Mouse (Mus musculus) NIH3T3 (cell line): ENCODE results near the gene Slf2.

Source experiments
- DNase-seq: peaks from one replicate; pipeline ENCODE4 v3.0.0-alpha.2; 2012; ENCODE audit warnings: low read depth

Slf2 gene

GRCm38 (mm10) chr19:45012636-45013035, 81.7 kb downstream of the Slf2 start:
- DNase-seq, result peak; percentile 83

GRCm38 (mm10) chr19:45013581-45014225, 82.8 kb downstream of the Slf2 start:
- no peak for DNase-seq

GRCm38 (mm10) chr19:45014335-45014971, 83.5 kb downstream of the Slf2 start, which contains the start of gene Lzts2:
Lzts2 (plus strand) TSS chr19:45014414.
- peak; percentile 58 for DNase-seq

DNA sequence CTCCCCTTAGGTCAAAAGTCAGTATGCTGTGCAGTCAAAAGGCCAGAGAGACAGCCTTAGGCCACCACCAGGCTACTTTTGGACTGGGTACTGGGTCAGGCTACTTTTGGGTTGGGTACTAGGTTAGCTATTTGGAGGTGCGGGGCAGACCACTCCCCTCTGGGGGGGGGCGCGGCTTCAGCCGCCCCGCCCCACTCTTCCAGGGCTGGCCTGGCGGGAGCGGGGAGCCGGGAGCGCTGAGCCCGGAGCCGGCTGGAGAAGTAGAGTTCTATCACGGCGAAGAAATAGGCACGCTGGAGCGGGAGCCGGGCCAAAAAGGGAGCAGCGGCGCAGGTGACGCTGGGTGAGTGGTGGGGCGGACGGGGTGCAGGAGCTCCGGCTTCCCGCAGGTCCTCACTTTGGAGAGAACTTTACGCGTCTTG, 84.0 kb downstream of the Slf2 start:
- peak; percentile 74 for DNase-seq

DNA sequence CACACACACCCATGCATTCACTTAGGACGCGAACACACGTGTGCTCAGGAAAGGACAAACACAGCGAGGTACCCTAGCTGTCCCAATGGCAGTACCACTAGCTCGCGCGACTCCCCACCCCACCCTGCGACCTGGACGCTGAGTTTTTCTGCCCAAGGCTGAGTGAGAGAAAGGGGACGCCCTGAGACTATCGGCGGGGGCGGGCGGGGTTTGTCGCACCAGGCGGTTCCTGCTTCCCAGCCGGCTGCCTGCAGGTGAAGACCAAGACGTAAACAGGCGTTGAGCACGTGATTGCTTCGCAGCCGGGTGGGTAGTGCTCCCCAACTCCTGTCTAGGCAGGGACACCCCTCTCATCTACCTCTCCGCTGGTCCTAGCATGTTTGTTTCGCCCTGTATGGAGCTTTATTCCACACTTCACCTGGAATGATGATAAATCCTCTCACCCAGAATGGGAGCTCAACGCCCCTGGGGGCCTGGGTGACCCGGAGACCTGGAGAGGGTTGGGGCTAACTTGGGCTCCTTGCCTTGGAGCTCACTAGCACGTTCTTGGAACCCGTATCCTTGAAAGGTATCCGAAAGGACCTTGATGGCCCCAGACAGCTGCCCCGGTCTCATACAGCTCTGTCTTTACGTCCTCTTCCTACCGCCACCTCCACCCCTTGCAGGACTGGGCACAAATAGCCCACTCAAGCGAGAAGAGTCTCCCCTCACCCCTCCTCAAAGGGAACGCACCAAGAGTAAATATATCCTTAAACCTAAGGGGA, 84.7 kb downstream of the Slf2 start:
- peak; percentile 53 for DNase-seq

- DNase-seq, result peak; percentile 91
These were observed 85.6 kb downstream of the Slf2 start for GRCm38 (mm10) chr19:45016341-45017215.

DNA sequence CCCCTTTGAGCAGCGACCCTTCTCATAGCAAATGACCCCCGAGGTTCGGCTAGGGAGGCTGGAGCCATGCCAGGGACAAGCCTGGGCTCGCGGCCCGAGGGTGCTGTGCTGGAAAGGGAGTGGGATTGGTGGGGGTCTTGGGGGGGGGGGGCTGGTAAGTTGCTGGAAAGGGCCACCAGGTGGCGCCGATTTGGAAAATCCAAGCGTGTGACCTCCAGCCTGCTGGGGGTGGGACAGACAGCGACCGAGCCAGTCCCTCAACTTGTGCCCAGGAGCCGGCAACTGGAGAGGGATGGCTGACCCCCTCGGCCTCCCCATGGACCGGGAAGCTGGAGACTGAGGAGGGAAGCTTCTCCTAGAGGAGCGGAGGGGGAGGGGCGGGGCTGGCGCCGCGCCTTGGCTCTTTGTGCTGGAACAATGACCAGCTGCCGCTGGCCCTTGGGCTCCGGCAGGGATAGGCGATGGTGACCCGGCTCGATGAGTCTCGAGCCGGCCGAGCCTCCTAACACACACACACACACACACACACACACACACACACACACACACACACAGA, 86.3 kb downstream of the Slf2 start:
- peak; percentile 93 for DNase-seq

DNA sequence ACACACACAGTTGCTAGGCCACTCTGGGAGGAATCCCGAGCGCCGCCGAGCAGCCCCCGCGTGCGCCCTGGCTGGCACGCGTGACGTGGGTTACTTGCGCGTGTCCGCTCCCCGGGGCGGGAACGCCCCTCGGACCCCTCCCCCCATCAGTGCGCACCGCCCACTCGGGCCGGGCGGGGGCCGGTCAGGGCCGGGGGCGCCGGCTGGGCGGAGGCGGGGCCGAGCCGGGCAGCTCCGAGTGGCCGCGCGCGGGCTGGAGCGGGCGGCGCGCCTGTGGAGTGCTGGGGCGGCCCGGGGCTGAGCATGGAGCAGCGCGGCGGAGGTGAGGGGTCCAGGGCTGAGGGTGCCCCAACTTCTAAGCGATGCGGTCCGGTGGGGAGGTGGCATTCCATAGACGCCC, 87.0 kb downstream of the Slf2 start:
- peak; percentile 96 for DNase-seq

- peak; percentile 76 for DNase-seq
These were observed 87.4 kb downstream of the Slf2 start for GRCm38 (mm10) chr19:45018351-45018831.

DNA sequence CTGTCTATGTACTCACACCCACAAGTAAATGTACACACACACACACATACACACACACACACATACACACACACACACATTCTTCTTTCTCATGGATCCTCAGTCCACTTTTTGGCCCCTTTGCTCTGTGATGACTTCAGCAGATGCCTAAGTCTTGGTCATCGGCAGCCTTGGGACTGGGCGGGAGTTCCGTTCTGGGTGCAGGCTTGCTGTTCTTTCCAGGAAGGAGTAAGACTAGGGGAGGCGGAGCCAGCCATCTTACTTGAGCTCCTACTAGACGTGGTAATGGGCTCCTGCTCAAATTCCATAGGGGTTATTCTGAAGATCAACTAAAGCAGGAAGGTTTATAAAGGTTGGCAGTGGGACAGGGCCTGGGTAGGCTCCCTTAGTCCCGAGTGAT, 89.4 kb downstream of the Slf2 start:
- DNase-seq, result peak; percentile 88

DNA sequence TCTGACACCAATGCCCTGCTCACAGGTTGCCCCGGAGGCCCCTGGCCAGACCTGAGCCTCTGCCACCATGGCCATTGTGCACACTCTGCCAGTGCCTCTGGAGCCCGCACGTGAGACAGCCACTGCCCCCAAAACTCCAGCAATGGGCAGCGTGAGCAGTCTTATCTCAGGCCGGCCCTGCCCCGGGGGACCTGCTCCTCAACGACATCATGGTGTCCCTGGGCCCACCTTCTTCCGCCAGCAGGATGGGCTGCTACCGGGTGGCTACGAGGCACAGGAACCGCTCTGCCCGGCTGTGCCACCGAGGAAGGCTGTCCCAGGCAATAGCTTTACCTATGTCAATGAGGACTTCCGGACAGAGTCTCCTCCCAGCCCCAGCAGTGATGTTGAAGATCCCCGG, 90.4 kb downstream of the Slf2 start:
- no peak for DNase-seq

DNA sequence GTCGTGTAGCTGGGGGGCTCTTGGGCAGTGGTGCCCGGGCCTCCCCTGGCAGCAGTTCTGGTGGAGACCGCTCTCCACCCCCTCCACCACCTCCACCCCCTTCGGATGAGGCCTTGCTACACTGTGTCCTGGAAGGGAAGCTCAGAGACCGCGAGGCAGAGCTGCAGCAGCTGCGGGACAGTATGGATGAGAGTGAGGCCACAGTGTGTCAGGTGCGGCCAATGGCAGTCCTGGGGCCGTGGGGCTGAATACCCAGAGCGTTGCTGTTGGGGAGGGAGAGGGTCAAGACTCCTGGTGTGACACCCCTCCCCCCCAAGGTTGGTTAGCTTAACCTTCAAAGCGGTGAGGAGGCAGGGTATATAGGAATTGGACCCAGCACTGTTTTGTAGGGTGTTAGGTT, 93.0 kb downstream of the Slf2 start:
- no peak for DNase-seq

GRCm38 (mm10) chr19:45024775-45025174, 93.8 kb downstream of the Slf2 start:
- no peak for DNase-seq

GRCm38 (mm10) chr19:45025937-45026568, 95.1 kb downstream of the Slf2 start:
- no peak for DNase-seq

DNA sequence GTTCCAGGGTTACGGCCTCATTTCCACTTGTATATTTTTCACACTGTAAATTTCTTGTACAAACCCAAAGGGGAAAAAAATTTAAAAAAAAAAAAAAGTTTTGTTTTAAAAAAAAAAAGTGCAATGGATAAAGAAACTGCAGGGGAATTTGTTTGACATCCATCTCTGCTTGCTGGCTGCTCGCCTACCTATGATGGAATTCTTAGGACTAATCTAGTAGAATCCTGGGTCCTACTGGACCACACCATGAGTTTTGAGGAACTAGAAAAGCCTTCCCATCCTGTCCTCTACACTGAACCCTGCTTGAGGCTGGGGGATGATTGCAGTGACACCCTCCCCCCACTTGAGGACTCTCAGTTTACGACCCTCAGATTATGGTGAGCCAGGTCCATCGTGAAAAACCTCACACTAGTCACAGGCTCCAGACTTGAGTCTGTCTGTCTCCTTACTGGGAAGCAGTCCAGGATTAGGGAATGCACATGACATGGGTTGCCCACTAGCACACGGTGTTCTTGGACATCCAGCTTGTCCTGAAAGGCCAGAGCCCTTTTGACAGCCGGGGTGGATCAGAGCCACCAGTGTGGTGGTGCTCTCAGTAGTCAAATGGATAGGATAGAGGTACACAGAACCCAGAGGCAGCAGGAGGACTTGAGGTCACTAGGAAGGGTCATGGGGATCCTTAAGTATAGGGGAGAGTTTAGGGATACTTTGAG, 96.2 kb downstream of the Slf2 start:
- peak; percentile 55 for DNase-seq

- no peak for DNase-seq
These were observed 96.9 kb downstream of the Slf2 start for GRCm38 (mm10) chr19:45027848-45028247.

- no peak for DNase-seq
These were observed 97.8 kb downstream of the Slf2 start for GRCm38 (mm10) chr19:45028746-45029145.

GRCm38 (mm10) chr19:45029571-45029970, 98.6 kb downstream of the Slf2 start:
- no peak for DNase-seq

DNA sequence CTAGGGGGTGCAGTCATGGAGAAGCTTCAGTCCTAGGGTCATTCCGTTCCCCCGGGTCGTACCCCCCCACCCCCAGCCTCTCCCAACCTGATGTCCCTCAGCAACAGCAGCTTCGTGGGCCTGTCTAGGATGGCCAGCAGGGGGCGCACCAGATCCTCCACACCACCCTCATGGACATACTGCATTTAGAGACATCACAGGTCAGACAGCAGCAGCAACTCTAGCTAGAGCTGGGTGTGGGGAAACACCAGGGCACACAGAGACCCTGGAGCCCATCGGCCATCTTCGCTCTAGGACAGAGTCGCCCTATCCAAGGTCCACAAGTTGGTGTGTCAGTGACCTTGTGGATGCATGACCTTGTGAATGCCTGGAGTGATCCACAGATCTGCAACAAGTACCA, 99.2 kb downstream of the Slf2 start:
- DNase-seq, result peak; percentile 82
